Mouse (Mus musculus) cerebellum, adult 18-20 months (tissue): ENCODE results near the gene Klc1.

Source experiments
- DNase-seq, 2 experiments: peaks; one replicate each; pipeline ENCODE4 v3.0.0; 2021

Gene Klc1

GRCm38 (mm10) chr12:111814769-111815762 lies 56.4 kb downstream of the Klc1 start:
- DNase-seq, result no peak

GRCm38 (mm10) chr12:111816528-111816927 lies 57.9 kb downstream of the Klc1 start:
- DNase-seq, result no peak

GRCm38 (mm10) chr12:111816967-111817366 lies 58.3 kb downstream of the Klc1 start:
- no peak for DNase-seq

- no peak for DNase-seq
Measured at GRCm38 (mm10) chr12:111817991-111818390, 59.3 kb downstream of the Klc1 start.

- DNase-seq, result peak; percentile 47
Measured at GRCm38 (mm10) chr12:111819936-111820335, 61.3 kb downstream of the Klc1 start.

GRCm38 (mm10) chr12:111820708-111821107 lies 62.1 kb downstream of the Klc1 start:
- DNase-seq, result no peak

GRCm38 (mm10) chr12:111821931-111822330 lies 63.3 kb downstream of the Klc1 start:
- DNase-seq, result peak; percentile 43 to 49

GRCm38 (mm10) chr12:111827556-111827955 lies 68.9 kb downstream of the Klc1 start:
- no peak for DNase-seq

GRCm38 (mm10) chr12:111829447-111829846 lies 70.8 kb downstream of the Klc1 start:
- no peak for DNase-seq

- peak; percentile 55 to 76 for DNase-seq
Measured at GRCm38 (mm10) chr12:111829954-111830353, 71.3 kb downstream of the Klc1 start.

GRCm38 (mm10) chr12:111830375-111830774 lies 71.7 kb downstream of the Klc1 start:
- DNase-seq, result no peak

- DNase-seq, result no peak
Measured at GRCm38 (mm10) chr12:111832643-111833042, 74.0 kb downstream of the Klc1 start.

GRCm38 (mm10) chr12:111833457-111833856 lies 74.8 kb downstream of the Klc1 start:
- DNase-seq, result no peak

- DNase-seq, result no peak
Measured at GRCm38 (mm10) chr12:111842565-111843433, 84.2 kb downstream of the Klc1 start.

GRCm38 (mm10) chr12:111843470-111843869 lies 84.8 kb downstream of the Klc1 start:
- DNase-seq, result no peak

- DNase-seq, result no peak
Measured at GRCm38 (mm10) chr12:111845953-111846352, 87.3 kb downstream of the Klc1 start.

GRCm38 (mm10) chr12:111846815-111847214 lies 88.2 kb downstream of the Klc1 start:
- DNase-seq, result no peak

GRCm38 (mm10) chr12:111848300-111848798 lies 89.7 kb downstream of the Klc1 start:
- DNase-seq, result peak; percentile 51 to 58

- no peak for DNase-seq
Measured at GRCm38 (mm10) chr12:111851235-111851634, 92.6 kb downstream of the Klc1 start.

GRCm38 (mm10) chr12:111851745-111852144 lies 93.1 kb downstream of the Klc1 start:
- DNase-seq, result no peak

GRCm38 (mm10) chr12:111853011-111853436 lies 94.4 kb downstream of the Klc1 start:
- no peak for DNase-seq

- DNase-seq, result no peak
Measured at GRCm38 (mm10) chr12:111853546-111853945, 94.9 kb downstream of the Klc1 start.

GRCm38 (mm10) chr12:111855448-111855847 lies 96.8 kb downstream of the Klc1 start:
- no peak for DNase-seq
